Mouse (Mus musculus) testis, postnatal 14 days (tissue): ENCODE measurements at regions not wholly inside any gene's neighbourhood (a gene's known extent, or its start where the extent isn't known, plus 50 kb on each side); places are given as distances from the start of the nearest gene placed in this dataset.
A peak's percentile ranks its signal among the peaks of the same experiment; 100 is the strongest.

Experiments
- DNase-seq: peaks from one replicate; pipeline ENCODE4 v3.0.0; 2021; ENCODE audit warnings: low spot score

DNA sequence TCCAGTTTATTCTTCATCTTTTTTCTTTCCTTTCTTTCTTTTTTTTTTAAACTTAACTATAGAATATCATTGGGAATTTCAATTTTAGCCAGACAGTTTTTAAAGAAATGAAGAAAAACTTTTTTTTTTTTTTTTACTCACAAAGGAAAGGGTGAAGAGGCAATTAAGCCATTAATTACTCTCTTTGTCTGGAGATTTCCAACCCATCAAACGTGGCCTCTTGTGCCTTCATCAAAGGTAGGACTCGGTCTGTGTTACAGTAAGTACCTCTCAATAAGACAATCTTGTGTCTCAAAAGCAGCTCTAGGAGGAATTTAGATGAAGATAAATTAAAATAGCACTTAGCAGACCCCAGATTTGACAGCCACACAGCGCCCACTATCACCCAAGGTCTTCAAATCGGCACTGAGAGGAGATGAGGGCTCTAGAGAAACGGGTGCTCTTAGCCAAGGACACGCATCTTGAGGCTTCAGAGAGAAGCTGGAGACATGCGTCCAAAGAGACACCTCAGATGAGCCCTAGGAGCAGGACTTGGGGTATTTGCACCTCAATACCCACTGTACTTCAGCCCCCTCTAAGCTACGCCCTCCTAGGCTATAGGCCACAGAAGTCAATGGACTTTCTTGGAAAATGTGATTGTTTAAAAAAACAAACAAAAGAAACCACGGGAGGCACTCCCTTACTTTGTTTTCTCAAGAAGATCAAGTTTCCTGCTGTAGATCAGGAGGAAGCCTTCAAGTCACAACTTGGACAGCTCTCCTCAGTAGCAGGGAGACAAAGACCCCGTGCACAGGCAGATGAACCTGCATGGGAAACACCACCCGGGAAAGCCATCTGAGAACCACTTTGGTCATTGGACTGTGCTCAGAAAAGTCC is 176.8 kb upstream of the Spred2 start:
- DNase-seq: no peak

GRCm38 (mm10) chr11:19747973-19748559 is 176.1 kb upstream of the Spred2 start:
- DNase-seq: no peak

DNA sequence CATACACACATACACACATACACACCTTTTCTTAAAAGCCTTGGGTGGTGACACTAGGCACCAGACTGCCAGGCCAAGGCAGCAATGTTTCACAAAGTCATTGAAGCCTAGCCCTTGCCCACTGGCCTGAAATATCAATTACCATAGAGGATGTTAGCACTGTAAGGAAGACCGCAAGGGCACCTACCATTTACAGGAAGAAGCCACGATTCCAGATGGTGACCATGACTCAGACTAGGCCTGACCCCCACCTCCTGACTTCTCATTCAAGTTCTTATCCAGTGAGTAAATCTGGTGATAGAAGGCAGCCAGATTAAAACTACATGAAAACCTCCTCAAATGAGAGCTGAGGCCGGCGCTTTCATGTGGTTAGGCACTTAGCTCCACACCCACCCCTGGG is 165.3 kb upstream of the Spred2 start:
- DNase-seq: no peak

DNA sequence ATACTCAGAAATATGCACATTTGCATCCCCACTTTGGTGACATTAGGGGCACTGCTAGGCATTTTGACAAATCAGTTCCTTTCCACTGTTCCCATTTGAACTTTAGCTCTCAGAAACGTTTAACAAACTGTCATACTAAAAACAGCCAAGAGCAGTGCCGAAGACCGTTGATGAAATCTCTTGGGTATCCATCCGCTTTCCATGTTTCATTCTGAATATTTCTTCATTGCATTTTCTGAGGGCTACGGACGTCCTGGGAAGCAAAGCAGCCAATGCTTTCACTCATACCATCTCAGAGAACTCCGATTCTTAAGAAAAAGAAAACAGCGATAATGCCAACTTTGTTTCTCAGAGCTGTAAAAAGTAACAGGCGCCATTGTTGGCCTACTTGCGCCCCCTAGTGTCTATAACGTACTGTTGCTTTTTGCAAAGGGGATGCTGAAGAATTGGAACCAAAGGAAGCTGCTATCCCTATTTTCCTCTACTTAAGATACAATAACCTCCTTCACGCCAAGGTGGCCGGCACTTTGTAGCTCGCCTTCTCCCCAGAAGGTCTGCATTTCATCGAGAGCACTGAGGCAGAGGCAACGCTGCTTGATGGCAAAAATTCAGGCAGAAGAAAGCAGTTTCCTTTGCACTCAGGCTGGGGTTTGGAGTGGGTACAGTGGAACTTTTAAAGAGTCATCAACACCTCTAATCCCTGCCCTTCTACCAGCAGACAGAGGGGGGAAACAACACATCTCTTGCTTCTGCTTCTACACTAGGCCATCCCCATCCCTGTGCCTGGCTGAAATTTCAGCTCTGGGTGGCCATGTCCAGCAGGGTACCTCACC is 163.1 kb upstream of the Spred2 start:
- peak; percentile 54 for DNase-seq

DNA sequence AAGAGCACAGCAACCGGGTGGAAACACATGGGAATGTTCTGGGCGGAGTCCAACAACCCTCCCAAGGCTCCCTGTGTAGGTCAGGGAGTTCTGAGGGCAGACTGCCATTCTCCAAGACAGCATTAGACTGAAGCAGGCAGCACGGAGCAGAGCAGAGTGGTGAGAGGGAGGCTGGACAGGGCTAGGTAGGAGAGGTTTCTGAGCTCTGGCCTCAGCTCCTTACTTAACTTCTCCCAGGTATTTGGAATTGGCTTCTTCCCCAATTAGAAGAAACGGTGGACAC is 162.5 kb upstream of the Spred2 start:
- DNase-seq: peak; percentile 15

DNA sequence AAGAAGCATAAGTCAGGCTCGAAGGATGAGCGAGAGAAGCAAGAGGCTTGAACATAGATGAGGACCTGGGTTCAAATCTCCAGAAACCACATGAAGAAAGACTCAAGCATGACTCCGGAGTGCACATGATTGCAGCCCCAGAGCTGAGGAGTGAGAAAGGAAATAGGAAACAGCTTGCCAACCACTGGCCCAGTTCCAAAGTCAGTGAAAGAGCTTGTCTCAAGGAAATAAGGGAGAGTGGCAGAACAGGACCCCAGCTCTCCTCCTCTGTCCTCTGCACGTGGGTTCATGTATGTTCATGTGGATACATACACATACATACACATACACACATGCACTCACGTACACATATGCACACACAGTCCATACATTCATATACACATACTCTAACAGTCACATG is 156.9 kb upstream of the Spred2 start:
- no peak for DNase-seq

DNA sequence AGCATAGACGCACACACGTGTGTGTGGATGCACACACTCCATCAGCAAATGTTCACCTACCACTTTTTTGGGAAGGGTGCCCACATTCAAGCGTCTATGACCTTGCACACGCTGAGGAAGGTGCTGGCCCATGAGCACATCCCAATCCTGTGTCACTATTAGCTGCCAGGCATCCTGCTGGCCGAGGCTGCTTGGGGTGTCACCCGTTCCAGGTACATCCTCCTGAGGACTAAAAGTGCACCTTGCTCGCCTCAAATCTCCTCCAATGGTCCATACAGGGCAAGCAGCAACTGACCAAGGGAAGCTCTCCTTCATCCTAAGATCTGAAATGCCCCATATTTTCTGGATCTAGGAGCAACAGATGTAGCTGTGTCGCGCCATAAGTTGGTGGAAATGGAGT is 156.3 kb upstream of the Spred2 start:
- DNase-seq: no peak

DNA sequence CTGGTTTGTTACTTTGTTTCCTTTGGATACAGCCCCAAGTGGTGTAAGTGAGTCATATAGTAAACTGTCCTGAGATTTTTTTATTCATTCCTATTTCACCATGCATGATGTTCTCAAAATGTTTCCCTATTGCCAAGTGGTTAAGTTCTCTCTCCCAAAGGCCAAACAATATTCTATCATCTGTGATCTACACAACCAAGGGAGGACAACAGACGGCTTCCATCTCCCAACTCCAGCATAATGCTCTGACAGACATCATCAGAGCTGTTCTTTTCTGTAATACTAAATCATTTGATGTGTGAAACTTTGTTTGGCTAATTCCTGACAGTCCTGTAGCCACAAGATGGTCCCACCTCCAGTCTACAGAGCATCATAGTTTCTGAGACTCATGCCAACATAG is 155.2 kb upstream of the Spred2 start:
- no peak for DNase-seq

- no peak for DNase-seq
Observed at GRCm38 (mm10) chr11:19774010-19774409, 150.2 kb upstream of the Spred2 start.

GRCm38 (mm10) chr11:19775741-19776140 is 148.4 kb upstream of the Spred2 start:
- no peak for DNase-seq

DNA sequence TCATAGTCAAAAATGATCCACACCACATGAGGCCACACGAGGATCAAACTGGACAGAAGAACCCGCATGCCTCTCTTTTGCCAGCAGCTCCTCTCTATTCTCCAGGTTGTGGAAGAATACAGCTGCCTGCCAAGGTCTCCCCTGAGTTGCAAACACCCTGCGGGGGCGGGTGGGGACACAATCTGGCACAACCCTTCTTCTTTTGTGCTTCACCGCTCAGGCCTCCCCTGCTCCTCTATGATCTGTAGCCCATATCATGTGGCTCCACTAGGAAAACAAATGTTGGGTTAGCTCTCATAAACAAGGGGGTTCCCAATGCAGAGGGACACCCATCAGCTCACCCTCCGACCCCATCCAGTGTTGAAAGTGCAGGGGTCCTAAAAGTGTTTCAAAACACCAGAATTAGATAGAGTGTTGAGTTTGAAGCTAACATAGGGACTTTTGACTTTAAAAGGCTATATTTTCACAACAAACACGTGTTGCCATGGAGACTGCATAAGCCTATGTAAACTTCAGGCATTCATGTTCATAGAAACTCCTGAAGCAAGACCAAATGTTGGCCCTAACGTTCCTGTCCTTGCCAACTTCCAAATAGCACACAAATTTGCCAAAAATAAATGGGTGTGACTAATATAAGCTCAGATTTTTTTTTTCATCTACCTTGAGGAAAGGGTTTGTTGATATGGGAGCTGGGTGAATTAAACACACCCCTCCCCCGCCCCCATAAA is 147.5 kb upstream of the Spred2 start:
- DNase-seq: no peak

GRCm38 (mm10) chr11:19778191-19778590 is 146.0 kb upstream of the Spred2 start:
- no peak for DNase-seq

GRCm38 (mm10) chr11:19785110-19785509 is 139.1 kb upstream of the Spred2 start:
- DNase-seq: no peak

DNA sequence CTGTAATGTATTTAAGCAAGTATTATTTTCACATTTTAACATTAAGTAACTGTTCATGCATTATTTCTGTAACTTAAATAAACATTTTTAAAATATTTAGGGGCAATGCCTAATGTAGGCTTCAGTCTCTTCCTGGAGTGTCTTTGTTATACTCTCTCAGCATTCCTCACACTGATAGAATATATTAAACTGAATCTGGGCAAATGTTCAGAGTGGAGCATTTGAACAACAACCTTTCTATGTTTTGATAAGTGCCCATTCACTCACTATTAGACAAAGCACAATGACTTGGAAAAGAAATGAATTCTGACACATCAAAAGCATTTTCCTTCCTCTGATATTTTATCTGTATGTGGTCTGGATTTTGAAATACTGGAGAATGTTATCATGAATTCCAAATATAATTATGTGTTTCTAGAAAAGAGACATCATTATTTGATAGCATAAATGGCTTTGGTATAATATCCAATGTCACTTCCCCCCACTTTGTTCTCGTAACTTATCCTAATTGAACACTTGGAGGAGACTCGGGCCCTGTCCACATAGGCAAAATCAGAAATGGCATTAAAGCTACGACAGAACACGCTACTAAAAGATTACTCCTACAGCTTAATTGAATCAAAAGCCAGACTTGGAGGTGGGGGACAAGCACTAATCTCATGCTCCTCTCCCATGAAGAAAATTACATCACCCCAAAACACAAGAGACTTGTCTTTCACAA is 127.1 kb upstream of the Spred2 start:
- DNase-seq: no peak

DNA sequence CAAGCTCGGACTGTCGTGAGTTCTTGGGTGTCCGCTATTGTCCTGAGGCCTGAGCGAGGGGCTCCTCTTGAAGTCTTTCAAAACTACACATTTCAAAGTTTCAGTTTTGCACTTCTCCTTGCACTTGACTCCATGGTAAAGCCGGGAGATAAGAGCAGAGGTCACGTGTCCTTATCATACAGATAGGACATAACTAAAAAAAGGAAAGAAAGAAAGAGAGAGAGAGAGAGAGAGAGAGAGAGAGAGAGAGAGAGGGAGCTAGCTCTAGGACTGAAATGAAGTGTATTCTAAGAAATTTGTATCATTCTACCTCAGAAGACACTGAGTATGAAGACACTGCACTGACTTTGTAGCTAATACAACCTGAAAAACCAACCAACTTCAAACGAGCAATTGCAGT is 114.8 kb upstream of the Spred2 start:
- no peak for DNase-seq

- DNase-seq: no peak
Observed at GRCm38 (mm10) chr11:19811271-19811991, 112.7 kb upstream of the Spred2 start.

GRCm38 (mm10) chr11:19811992-19812690 is 112.0 kb upstream of the Spred2 start:
- DNase-seq: no peak

GRCm38 (mm10) chr11:19813549-19813948 is 110.6 kb upstream of the Spred2 start:
- no peak for DNase-seq

DNA sequence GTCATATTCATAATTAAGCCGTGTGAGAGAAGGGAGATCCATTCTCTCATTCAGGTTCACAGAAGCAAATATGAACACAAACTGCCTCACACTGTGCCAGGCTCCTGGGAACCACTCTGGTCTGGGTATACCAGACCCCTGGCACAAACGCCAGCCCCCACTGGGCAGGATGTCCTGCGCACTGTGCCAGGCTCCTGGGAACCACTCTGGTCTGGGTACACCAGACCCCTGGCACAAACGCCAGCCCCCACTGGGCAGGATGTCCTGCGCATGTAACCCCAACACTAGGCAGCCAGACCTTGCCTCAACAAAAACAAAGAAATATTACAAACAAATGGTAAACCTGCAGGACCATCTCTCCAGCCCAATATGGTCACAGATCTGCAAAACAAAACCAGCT is 101.2 kb upstream of the Spred2 start:
- no peak for DNase-seq

- no peak for DNase-seq
Observed at GRCm38 (mm10) chr11:19823461-19823895, 100.7 kb upstream of the Spred2 start.
